Mouse (Mus musculus): ENCODE data around the gene Dsn1. TPM values are rescaled to one million over a fixed set of nuclear protein-coding genes. Genes with fewer than 3 reads are reported as not detected.

Dsn1 gene
- polyA plus RNA-seq, 1 experiment from 2014 or later = 31.6 TPM

DNA sequence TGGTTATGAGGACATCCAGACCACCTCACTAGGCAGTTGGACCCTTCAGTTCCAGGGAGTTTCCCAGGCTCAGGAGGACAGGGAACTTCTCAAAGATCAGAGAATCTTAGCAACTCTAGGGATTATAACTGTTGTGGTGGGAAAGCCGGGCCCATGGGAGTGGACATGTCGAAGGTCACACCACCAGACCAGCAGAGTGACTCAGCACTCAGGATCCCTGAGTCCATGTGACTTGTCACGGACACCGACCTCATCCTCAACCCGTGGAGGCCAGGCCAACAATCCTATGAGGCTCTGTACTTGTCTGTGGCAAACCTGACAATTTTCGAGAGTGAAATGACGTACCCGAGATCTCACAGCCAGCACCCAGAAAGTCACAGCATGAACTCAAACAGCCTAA, 29.4 kb upstream of the Dsn1 start:
- Histone ChIP-seq H3K27ac (ENCODE audit: low read depth) (no peak overlapping the region), H3K4me3 (ENCODE audit: low read depth, low read length) (no peak overlapping the region), H3K36me3 (ENCODE audit: control insufficient read depth, insufficient read depth, low read length) (peaks cover 90% of the 10 kb centered on the region), H3K9ac (ENCODE audit: low read length) (no peak overlapping the region), H3K27me3 (replicated peaks; ENCODE audit: control insufficient read depth, insufficient read depth, low read length) (no peaks in the 10 kb centered on the region), H3K9me3 (ENCODE audit: control insufficient read depth, low read length) (no peaks in the 10 kb centered on the region), H3K4me2 (ENCODE audit: low read length) (no peak overlapping the region), H3K4me1 (replicated peaks; ENCODE audit: control insufficient read depth, insufficient read depth, low read length) (no peaks in the 10 kb centered on the region)
- WGBS = 91% methylated on average over 8 of the region's 8 CpGs
- ATAC-seq (replicated peaks; ENCODE audit: low FRiP score, low TSS enrichment, low read depth) = no peak
- DNase-seq (ENCODE audit: low spot score) = no peak

DNA sequence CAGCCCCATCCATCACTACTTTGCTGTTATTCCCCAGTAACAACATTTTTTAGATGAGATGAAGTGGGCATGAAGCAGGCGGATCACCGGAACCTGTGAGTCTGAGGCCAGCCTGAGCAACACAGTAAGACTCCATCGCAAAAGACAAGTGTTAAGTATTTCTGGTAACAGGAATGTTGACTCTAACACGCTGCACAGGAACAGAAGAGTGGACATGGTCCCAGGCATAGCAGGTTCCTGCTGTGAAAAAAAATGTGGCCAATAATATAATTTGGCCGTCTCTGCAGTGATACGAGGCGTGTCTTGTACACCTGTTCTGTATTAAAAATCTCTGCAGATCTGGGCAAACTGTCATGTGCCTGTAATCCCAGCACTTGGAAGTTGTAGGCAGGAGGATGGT, 28.4 kb upstream of the Dsn1 start:
- H3K4me2 ChIP-seq (ENCODE audit: low read length) = no peak overlapping the region
- 89% methylated on average over 7 of the region's 7 CpGs for whole genome bisulfite sequencing
- H3K4me3 ChIP-seq (ENCODE audit: low read depth, low read length) = no peak overlapping the region
- H3K27ac ChIP-seq (ENCODE audit: low read depth) = no peak overlapping the region
- no peak overlapping the region for H3K9ac ChIP-seq (ENCODE audit: low read length)
- no peaks in the 10 kb centered on the region for H3K27me3 ChIP-seq (replicated peaks; ENCODE audit: control insufficient read depth, insufficient read depth, low read length)
- peaks cover 90% of the 10 kb centered on the region for H3K36me3 ChIP-seq (ENCODE audit: control insufficient read depth, insufficient read depth, low read length)
- H3K4me1 ChIP-seq (replicated peaks; ENCODE audit: control insufficient read depth, insufficient read depth, low read length) = no peaks in the 10 kb centered on the region
- no peak for DNase-seq (ENCODE audit: low spot score)
- no peak for ATAC-seq (replicated peaks; ENCODE audit: low FRiP score, low TSS enrichment, low read depth)
- H3K9me3 ChIP-seq (ENCODE audit: control insufficient read depth, low read length) = no peaks in the 10 kb centered on the region

- DNase-seq (ENCODE audit: low spot score) (peak; percentile 94), ATAC-seq (replicated peaks; ENCODE audit: low FRiP score, low TSS enrichment, low read depth) (peak; percentile 66; the same call in 1 of the 2 replicates)
- Histone ChIP-seq H3K27me3 (replicated peaks; ENCODE audit: control insufficient read depth, insufficient read depth, low read length) (no peaks in the 10 kb centered on the region), H3K36me3 (ENCODE audit: control insufficient read depth, insufficient read depth, low read length) (peaks cover 93% of the 10 kb centered on the region), H3K4me2 (ENCODE audit: low read length) (no peak overlapping the region), H3K4me3 (ENCODE audit: low read depth, low read length) (no peak overlapping the region), H3K4me1 (replicated peaks; ENCODE audit: control insufficient read depth, insufficient read depth, low read length) (no peaks in the 10 kb centered on the region), H3K27ac (ENCODE audit: low read depth) (no peak overlapping the region), H3K9me3 (ENCODE audit: control insufficient read depth, low read length) (peaks cover 8% of the 10 kb centered on the region; the same call in 1 of the 2 replicates), H3K9ac (ENCODE audit: low read length) (no peak overlapping the region)
- 51% methylated on average over 9 of the region's 9 CpGs for WGBS
Measured at GRCm38 (mm10) chr2:157030804-157031203, 23.9 kb upstream of the Dsn1 start.

DNA sequence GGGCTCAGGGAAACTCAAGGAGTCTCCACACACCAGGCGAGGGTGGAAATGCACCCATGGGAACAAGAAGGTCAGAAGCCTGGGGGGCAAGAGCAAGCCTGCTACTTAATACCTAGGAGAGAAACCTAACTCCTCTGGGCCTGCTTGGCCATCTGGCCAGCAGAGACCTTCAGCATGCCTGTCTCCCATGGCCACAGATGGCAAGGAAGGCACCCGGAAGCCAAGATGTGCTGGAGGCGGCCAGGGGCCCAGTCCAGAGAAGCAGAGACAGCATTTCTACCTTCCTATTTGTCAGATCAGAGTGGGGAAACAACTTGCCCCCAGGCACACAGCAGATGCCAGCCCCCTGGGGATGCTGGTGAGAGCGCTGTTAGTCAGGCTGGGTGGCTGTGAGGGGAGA, 21.3 kb upstream of the Dsn1 start:
- Histone ChIP-seq H3K9me3 (ENCODE audit: control insufficient read depth, low read length) (peaks cover 16% of the 10 kb centered on the region; the same call in 1 of the 2 replicates), H3K4me3 (ENCODE audit: low read depth, low read length) (no peak overlapping the region), H3K27me3 (replicated peaks; ENCODE audit: control insufficient read depth, insufficient read depth, low read length) (no peaks in the 10 kb centered on the region), H3K9ac (ENCODE audit: low read length) (no peak overlapping the region), H3K27ac (ENCODE audit: low read depth) (no peak overlapping the region), H3K4me1 (replicated peaks; ENCODE audit: control insufficient read depth, insufficient read depth, low read length) (no peaks in the 10 kb centered on the region), H3K4me2 (ENCODE audit: low read length) (no peak overlapping the region), H3K36me3 (ENCODE audit: control insufficient read depth, insufficient read depth, low read length) (peaks cover 94% of the 10 kb centered on the region)
- DNase-seq (ENCODE audit: low spot score) = no peak
- ATAC-seq (replicated peaks; ENCODE audit: low FRiP score, low TSS enrichment, low read depth) = no peak
- WGBS = 95% methylated on average over 4 of the region's 4 CpGs

DNA sequence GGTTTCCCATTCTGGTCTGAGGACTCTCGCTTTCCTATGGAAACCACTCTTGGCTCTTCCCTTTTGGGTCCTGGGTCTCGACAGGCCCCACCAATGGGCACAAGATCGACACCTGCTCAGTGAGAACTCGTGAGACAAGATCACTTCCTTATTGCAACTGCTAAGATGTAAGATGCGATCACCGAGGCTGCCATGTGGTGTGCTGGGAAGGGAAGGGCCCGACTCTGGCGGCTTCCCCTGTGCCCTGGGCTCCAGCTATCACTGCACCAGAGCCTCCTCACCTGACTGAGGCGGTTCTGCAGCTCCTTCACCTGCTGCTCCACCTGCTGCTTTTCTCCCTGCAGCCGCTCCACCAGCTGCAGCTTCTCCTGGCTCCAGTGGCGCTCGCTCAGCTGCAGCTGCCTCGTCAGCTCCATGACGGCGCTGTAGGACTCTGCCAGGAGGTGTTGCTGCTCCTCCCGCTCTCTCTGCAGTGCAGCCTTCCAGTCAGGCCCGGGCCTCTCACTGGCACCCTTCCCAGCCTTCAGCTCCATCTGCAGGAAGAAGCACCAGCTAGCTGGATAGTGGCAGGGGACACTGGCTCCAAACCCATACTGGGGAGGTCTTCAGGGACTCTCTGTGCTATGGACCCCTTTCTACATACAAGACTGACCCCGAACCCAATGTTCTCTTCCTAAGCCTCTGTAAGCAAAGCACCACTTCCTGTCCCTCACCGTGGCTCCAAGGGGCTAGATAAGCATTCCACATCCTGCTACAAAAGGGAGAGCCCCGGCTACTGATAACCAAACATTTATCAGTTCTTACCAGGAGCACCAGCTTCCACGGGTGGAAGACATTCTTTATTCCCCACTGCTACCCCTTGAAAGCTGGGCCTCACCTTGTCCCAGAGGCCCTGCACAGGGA, 20.4 kb upstream of the Dsn1 start:
- no peaks in the 10 kb centered on the region for H3K27me3 ChIP-seq (replicated peaks; ENCODE audit: control insufficient read depth, insufficient read depth, low read length)
- no peak overlapping the region for H3K9ac ChIP-seq (ENCODE audit: low read length)
- ATAC-seq (replicated peaks; ENCODE audit: low FRiP score, low TSS enrichment, low read depth) = no peak
- no peak overlapping the region for H3K27ac ChIP-seq (ENCODE audit: low read depth)
- no peaks in the 10 kb centered on the region for H3K4me1 ChIP-seq (replicated peaks; ENCODE audit: control insufficient read depth, insufficient read depth, low read length)
- no peak for DNase-seq (ENCODE audit: low spot score)
- H3K4me2 ChIP-seq (ENCODE audit: low read length) = no peak overlapping the region
- peaks cover 16% of the 10 kb centered on the region; the same call in 1 of the 2 replicates for H3K9me3 ChIP-seq (ENCODE audit: control insufficient read depth, low read length)
- 93% methylated on average over 21 of the region's 21 CpGs for WGBS
- H3K36me3 ChIP-seq (ENCODE audit: control insufficient read depth, insufficient read depth, low read length) = peaks cover 94% of the 10 kb centered on the region
- no peak overlapping the region for H3K4me3 ChIP-seq (ENCODE audit: low read depth, low read length)

DNA sequence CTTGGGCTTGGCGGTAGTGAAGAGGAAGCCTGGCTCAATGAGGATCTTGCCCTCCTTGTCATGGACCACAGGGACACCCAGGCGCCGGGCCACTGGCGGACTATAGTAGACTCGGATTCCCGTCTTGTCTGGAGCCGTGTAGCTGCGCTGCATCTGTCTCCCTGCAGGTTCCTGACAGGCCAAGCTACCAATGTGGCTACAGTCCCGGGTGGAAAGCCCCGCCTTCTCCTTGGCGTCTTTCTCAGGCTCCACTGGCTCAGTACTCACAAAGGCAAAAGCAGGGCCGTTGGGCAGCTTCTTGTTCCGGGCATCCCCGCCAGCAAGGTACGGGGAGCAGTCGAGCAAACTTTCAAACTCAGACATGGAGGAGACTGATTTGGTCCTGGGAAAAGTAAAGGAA, 14.2 kb upstream of the Dsn1 start:
- Histone ChIP-seq H3K4me3 (ENCODE audit: low read depth, low read length) (no peak overlapping the region), H3K9me3 (ENCODE audit: control insufficient read depth, low read length) (peaks cover 8% of the 10 kb centered on the region; the same call in 1 of the 2 replicates), H3K36me3 (ENCODE audit: control insufficient read depth, insufficient read depth, low read length) (peaks cover 97% of the 10 kb centered on the region), H3K4me1 (replicated peaks; ENCODE audit: control insufficient read depth, insufficient read depth, low read length) (no peaks in the 10 kb centered on the region), H3K9ac (ENCODE audit: low read length) (no peak overlapping the region), H3K27ac (ENCODE audit: low read depth) (no peak overlapping the region), H3K4me2 (ENCODE audit: low read length) (no peak overlapping the region), H3K27me3 (replicated peaks; ENCODE audit: control insufficient read depth, insufficient read depth, low read length) (no peaks in the 10 kb centered on the region)
- ATAC-seq (replicated peaks; ENCODE audit: low FRiP score, low TSS enrichment, low read depth) (no peak), DNase-seq (ENCODE audit: low spot score) (no peak)
- 93% methylated on average over 16 of the region's 16 CpGs for WGBS

DNA sequence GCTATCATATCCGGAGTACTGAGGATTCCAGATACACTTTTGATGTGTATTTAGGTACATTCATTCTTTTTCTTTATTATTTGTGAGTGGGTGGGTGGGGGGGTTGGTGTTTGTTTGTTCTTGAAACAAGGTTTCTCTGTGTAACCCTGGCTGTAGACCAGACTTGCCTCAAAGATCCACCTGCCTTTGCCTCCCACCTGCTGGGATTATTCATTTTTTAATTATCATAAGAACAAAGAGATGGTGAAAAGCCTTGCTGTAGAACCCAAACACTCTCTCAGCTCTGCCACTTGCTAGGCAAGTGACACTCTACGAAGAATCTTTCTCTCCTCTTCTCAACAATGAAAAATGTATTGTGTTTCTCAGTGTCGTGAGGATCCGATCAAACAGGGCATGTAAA, 12.3 kb upstream of the Dsn1 start:
- H3K4me1 ChIP-seq (replicated peaks; ENCODE audit: control insufficient read depth, insufficient read depth, low read length) = no peaks in the 10 kb centered on the region
- H3K4me2 ChIP-seq (ENCODE audit: low read length) = no peak overlapping the region
- peaks cover 99% of the 10 kb centered on the region for H3K36me3 ChIP-seq (ENCODE audit: control insufficient read depth, insufficient read depth, low read length)
- H3K27ac ChIP-seq (ENCODE audit: low read depth) = no peak overlapping the region
- no peaks in the 10 kb centered on the region for H3K27me3 ChIP-seq (replicated peaks; ENCODE audit: control insufficient read depth, insufficient read depth, low read length)
- no peaks in the 10 kb centered on the region for H3K9me3 ChIP-seq (ENCODE audit: control insufficient read depth, low read length)
- H3K9ac ChIP-seq (ENCODE audit: low read length) = no peak overlapping the region
- DNase-seq (ENCODE audit: low spot score) = no peak
- ATAC-seq (replicated peaks; ENCODE audit: low FRiP score, low TSS enrichment, low read depth) = no peak
- 96% methylated on average over 4 of the region's 4 CpGs for WGBS
- no peak overlapping the region for H3K4me3 ChIP-seq (ENCODE audit: low read depth, low read length)

DNA sequence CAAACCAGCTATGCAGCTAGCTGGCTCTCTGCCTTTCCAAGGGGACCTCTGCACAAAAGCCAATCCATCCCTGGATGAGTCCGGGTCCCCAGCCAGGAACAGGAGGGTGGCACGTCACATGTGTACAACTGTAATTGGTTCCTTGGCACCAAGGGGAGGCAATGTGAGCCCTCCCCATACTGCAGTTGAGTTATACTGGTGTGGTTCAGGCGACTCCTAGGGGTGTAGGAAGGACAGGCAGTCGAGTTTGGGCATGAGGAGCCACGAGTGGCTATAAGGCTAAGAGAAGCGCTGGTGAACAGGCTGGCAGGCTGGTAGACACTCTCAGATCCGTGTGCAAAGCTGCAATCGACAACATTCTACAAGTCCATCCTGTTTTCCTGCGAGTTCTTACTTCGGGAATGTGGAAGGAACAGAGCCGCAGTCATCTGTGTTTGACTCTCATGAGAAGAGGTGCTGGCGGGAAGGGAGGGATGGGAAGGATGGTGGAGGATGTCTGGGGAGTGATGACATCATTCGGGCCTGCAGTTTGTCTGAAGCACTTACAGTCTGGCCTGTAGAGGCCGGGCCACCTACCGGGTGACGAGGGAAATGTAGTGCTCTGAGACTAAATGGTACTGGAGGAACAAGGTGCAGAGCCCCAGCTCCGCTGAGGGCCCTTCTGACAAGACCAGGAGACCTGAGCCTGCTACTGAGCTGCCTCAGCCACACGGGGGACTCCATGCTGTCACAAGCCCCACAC, 9.7 kb upstream of the Dsn1 start:
- DNase-seq (ENCODE audit: low spot score) (no peak), ATAC-seq (replicated peaks; ENCODE audit: low FRiP score, low TSS enrichment, low read depth) (0 out of 2 replicates have a peak, but pooled peaks have one; percentile 21)
- Histone ChIP-seq H3K27me3 (replicated peaks; ENCODE audit: control insufficient read depth, insufficient read depth, low read length) (no peaks in the 10 kb centered on the region), H3K9ac (ENCODE audit: low read length) (no peak overlapping the region), H3K9me3 (ENCODE audit: control insufficient read depth, low read length) (no peaks in the 10 kb centered on the region), H3K36me3 (ENCODE audit: control insufficient read depth, insufficient read depth, low read length) (peaks cover 77% of the 10 kb centered on the region), H3K4me3 (ENCODE audit: low read depth, low read length) (no peak overlapping the region), H3K27ac (ENCODE audit: low read depth) (no peak overlapping the region), H3K4me1 (replicated peaks; ENCODE audit: control insufficient read depth, insufficient read depth, low read length) (0 out of 2 replicates have a peak, but pooled peaks cover under 1% of the 10 kb centered on the region), H3K4me2 (ENCODE audit: low read length) (no peak overlapping the region)
- 68% methylated on average over 18 of the region's 18 CpGs for WGBS
